ENCODE assay signal across 8 mouse cellular contexts in genomic region chr14:7791532-7792159, GRCm38 (mm10). TPM values are rescaled to one million over a fixed set of nuclear protein-coding genes. Genes with fewer than 3 reads are reported as not detected.
DNase-seq lines count a peak whose midpoint lies in the region; ATAC-seq and TF ChIP-seq lines count a peak whose summit lies in the region.

Gene Gm26661 (plus strand): TSS chr14:7791587.

- no peak within 1 kb of the TSS for H3K27ac ChIP-seq in forebrain, embryonic 11.5 days (ENCODE audit: low read depth, low read length)
- H3K27ac ChIP-seq in lung, postnatal 0 days (ENCODE audit: low read length) = no peak within 1 kb of the TSS

- intact Hi-C loops in heart, postnatal 25 days (cut with DNase I) = loop anchor here (1.0 kb wide), 1 partner anchor 10 kb away; no protein-coding TSS in a partner anchor

- peaks cover 11% of the 10 kb centered on the region; the same call in 1 of the 2 replicates for H3K36me3 ChIP-seq in E14TG2a.4 (ENCODE audit: insufficient read depth, low read length)
- H3K36me3 ChIP-seq in forebrain, embryonic 11.5 days (ENCODE audit: control insufficient read depth, insufficient read depth, low read length) = no peaks in the 10 kb centered on the region
- no peaks in the 10 kb centered on the region for H3K36me3 ChIP-seq in lung, postnatal 0 days (ENCODE audit: insufficient read depth, low read length)

- no peak for TF ChIP-seq POLR2A in brain, embryonic 14.5 days (IDR thresholded peaks at IDR 0.05; ENCODE audit: borderline replicate concordance, extremely low read depth, insufficient read depth, insufficient read length, poor library complexity, severe bottlenecking)

- peak within 1 kb of the TSS; percentile 68 for H3K4me2 ChIP-seq in forebrain, embryonic 11.5 days (ENCODE audit: low read depth, low read length, severe bottlenecking)
- H3K4me2 ChIP-seq in lung, postnatal 0 days (replicated peaks; ENCODE audit: low read depth, low read length) = peak within 1 kb of the TSS; percentile 48

- H3K9me3 ChIP-seq in E14TG2a.4 (ENCODE audit: low read length) = peaks cover 47% of the 10 kb centered on the region
- no peaks in the 10 kb centered on the region for H3K9me3 ChIP-seq in forebrain, embryonic 11.5 days (ENCODE audit: control insufficient read depth, low read length)
- H3K9me3 ChIP-seq in lung, postnatal 0 days (ENCODE audit: low read length) = no peaks in the 10 kb centered on the region

- WGBS in forebrain, embryonic 11.5 days = 2% methylated on average over 30 of the region's 30 CpGs
- WGBS in lung, postnatal 0 days = 5% methylated on average over 26 of the region's 30 CpGs

- peak within 1 kb of the TSS; percentile 71 for H3K4me3 ChIP-seq in E14TG2a.4 (replicated peaks; ENCODE audit: low read length)
- peak within 1 kb of the TSS; percentile 33 for H3K4me3 ChIP-seq in forebrain, embryonic 11.5 days (ENCODE audit: low read depth, low read length)
- peak within 1 kb of the TSS; percentile 27 for H3K4me3 ChIP-seq in lung, postnatal 0 days (ENCODE audit: low read depth, low read length)

- H3K9ac ChIP-seq in forebrain, embryonic 11.5 days (ENCODE audit: low read length) = peak within 1 kb of the TSS; percentile 37
- no peak within 1 kb of the TSS for H3K9ac ChIP-seq in lung, postnatal 0 days (replicated peaks; ENCODE audit: low read depth)

- DNase-seq in brain, embryonic 14.5 days (ENCODE audit: low read depth) = peak; percentile 79
- DNase-seq in forebrain, embryonic 11.5 days (ENCODE audit: low spot score) = peak; percentile 80
- peak; percentile 12 for DNase-seq in heart, postnatal 25 days (ENCODE audit: low spot score)
- DNase-seq in kidney, postnatal 36 days = peak; percentile 81 to 85
- DNase-seq in lung, postnatal 0 days (ENCODE audit: low spot score) = peak; percentile 89
- peak; percentile 17 for DNase-seq in ovary, postnatal 10 days (ENCODE audit: low spot score)
- DNase-seq in thymus, postnatal 14 days = peak; percentile 49

- TF ChIP-seq CTCF in E14TG2a.4 (conservative IDR thresholded peaks at IDR 0.05; ENCODE audit: low read length) = no peak
- TF ChIP-seq CTCF in brain, embryonic 14.5 days (IDR thresholded peaks at IDR 0.05; ENCODE audit: borderline replicate concordance, extremely low read depth, insufficient read depth, insufficient read length) = peak; percentile 14; the same call in 1 of the 2 replicates
- peak; percentile 54 for TF ChIP-seq CTCF in lung, postnatal 0 days (IDR thresholded peaks at IDR 0.05)

- ATAC-seq in forebrain, embryonic 11.5 days (replicated peaks; ENCODE audit: low FRiP score) = peak; percentile 88
- peak; percentile 94 for ATAC-seq in lung, postnatal 0 days

- TF ChIP-seq EP300 in lung, postnatal 0 days (IDR thresholded peaks at IDR 0.05) = no peak

- no peaks in the 10 kb centered on the region for H3K27me3 ChIP-seq in E14TG2a.4 (ENCODE audit: insufficient read depth, low read length)
- H3K27me3 ChIP-seq in forebrain, embryonic 11.5 days (ENCODE audit: control insufficient read depth, insufficient read depth, low read length) = no peaks in the 10 kb centered on the region
- no peaks in the 10 kb centered on the region for H3K27me3 ChIP-seq in lung, postnatal 0 days (replicated peaks; ENCODE audit: insufficient read depth, low read length)

- peaks cover 7% of the 10 kb centered on the region for H3K4me1 ChIP-seq in E14TG2a.4 (replicated peaks; ENCODE audit: low read depth, low read length)
- no peaks in the 10 kb centered on the region for H3K4me1 ChIP-seq in forebrain, embryonic 11.5 days (replicated peaks; ENCODE audit: control insufficient read depth, insufficient read depth, low read length)
- no peaks in the 10 kb centered on the region for H3K4me1 ChIP-seq in lung, postnatal 0 days (ENCODE audit: insufficient read depth, low read depth, low read length)

RNA-seq across cellular contexts. Expression of gene Gm26661, which starts in this region (rescaled TPM):
- not detected in 2 replicates for polyA plus RNA-seq in brain, embryonic 14.5 days (2012; rRNA removed)
- not detected in 2 replicates for polyA plus RNA-seq in forebrain, embryonic 11.5 days (2014; fragmentation: Nextera tagmentation; extraction: Ambion mirVana)
- not detected for total RNA-seq in heart, postnatal 25 days (2021)
- polyA plus RNA-seq in lung, postnatal 0 days (2015; fragmentation: Nextera tagmentation; extraction: Ambion mirVana) = not detected in 2 replicates

Comparison
In these comparisons a context has a peak if more than half of its experiments do, and no peak if none do; other contexts are left out.
1. Peak in DNase-seq in brain, embryonic 14.5 days; RNA of the gene not detected or under 1 TPM.
2. Peak in DNase-seq, ATAC-seq, H3K4me3 ChIP-seq, H3K9ac ChIP-seq and H3K4me2 ChIP-seq in forebrain, embryonic 11.5 days; RNA of the gene not detected or under 1 TPM.
3. Peak in DNase-seq in heart, postnatal 25 days; RNA of the gene not detected or under 1 TPM.
4. Peak in DNase-seq, ATAC-seq, H3K4me3 ChIP-seq and H3K4me2 ChIP-seq in lung, postnatal 0 days; RNA of the gene not detected or under 1 TPM.
5. DNase-seq: peak in every context shown above with its lines; median percentile 89 in lung, postnatal 0 days; 83 in kidney, postnatal 36 days; 80 in forebrain, embryonic 11.5 days; 79 in brain, embryonic 14.5 days; 49 in thymus, postnatal 14 days; 17 in ovary, postnatal 10 days; 12 in heart, postnatal 25 days.